Mouse (Mus musculus) G1E (cell line): ENCODE results near the gene Heg1. TPM values are rescaled to one million over a fixed set of nuclear protein-coding genes. Genes with fewer than 3 reads are reported as not detected.

Experiments used
- ATAC-seq: 2 replicates; pipeline ENCODE4 v1.8.0; 2016; ENCODE audit warnings: mild to moderate bottlenecking; ENCODE audit not compliant: insufficient number of reproducible peaks, poor library complexity, low FRiP score, severe bottlenecking; ENCODE audit errors: extremely low read depth
- DNase-seq: peaks from one replicate; pipeline ENCODE4 v3.0.0; 2012; ENCODE audit warnings: low spot score
- H3K27me3 ChIP-seq: 2 replicates; pipeline ENCODE4 v1.6.1; 2012; ENCODE audit warnings: mild to moderate bottlenecking, low read length, inconsistent platforms; ENCODE audit not compliant: insufficient read depth
- H3K36me3 ChIP-seq: replicated peaks from 2 replicates; pipeline ENCODE3; 2012; ENCODE audit warnings: mild to moderate bottlenecking, inconsistent platforms
- H3K4me1 ChIP-seq: 2 replicates; pipeline ENCODE4 v1.6.1; 2012; ENCODE audit warnings: low read depth, low read length, inconsistent platforms, mixed read lengths; ENCODE audit not compliant: insufficient read depth
- H3K4me3 ChIP-seq: 2 replicates; pipeline ENCODE4 v1.5.1; 2012; ENCODE audit warnings: low read depth, mild to moderate bottlenecking, inconsistent platforms, low read length, moderate library complexity, mixed read lengths
- H3K9me3 ChIP-seq: replicated peaks from 2 replicates; pipeline ENCODE4 v1.6.1; 2012; ENCODE audit warnings: inconsistent platforms
- CTCF ChIP-seq: IDR thresholded peaks from 2 replicates; pipeline ENCODE4 v1.5.1; 2012; ENCODE audit warnings: low read depth, low read length, inconsistent platforms, mixed read lengths
- GATA1 ChIP-seq: IDR thresholded peaks from 2 replicates; pipeline ENCODE4 v1.6.1; 2012; ENCODE audit warnings: borderline replicate concordance, low read length, inconsistent platforms, mixed read lengths
- GATA2 ChIP-seq: IDR thresholded peaks from 2 replicates; pipeline ENCODE4 v1.6.1; 2012; ENCODE audit warnings: low read depth, low read length, inconsistent platforms, borderline replicate concordance
- POLR2AphosphoS5 ChIP-seq: IDR thresholded peaks from 2 replicates; pipeline ENCODE4 v1.6.1; 2012; ENCODE audit warnings: low read depth, low read length, inconsistent platforms; ENCODE audit not compliant: insufficient replicate concordance
- TAL1 ChIP-seq: conservative IDR thresholded peaks from 2 replicates; pipeline ENCODE4 v1.6.1; 2012; ENCODE audit warnings: low read depth, low read length, inconsistent platforms, mixed read lengths
- polyA plus RNA-seq: library from polyadenylated mRNA; stranded (reverse); fragments of >175 nt; gene quantifications from 2 replicates; pipeline ENCODE4 v1.2.3, GENCODE M21; 2012
- total RNA-seq, 2 experiments: library from RNA; stranded (forward) in 1 of 2; stranded (reverse) in 1 of 2; fragments of 200-1000 nt in 1 of 2; fragments of >200 nt in 1 of 2; fragmentation: Nextera tagmentation in 1 of 2; gene quantifications; 2 replicates each; pipeline ENCODE4 v1.2.3; 2014 to 2017

Gene Heg1
- total and polyA plus RNA-seq, 3 experiments, result 2.7 to 35.6 (median 5.4) TPM

GRCm38 (mm10) chr16:33786657-33787390 lies 102.7 kb downstream of the Heg1 start:
- no peaks in the 10 kb centered on the region for H3K27me3 ChIP-seq
- H3K4me1 ChIP-seq, result peaks cover 54% of the 10 kb centered on the region
- H3K4me3 ChIP-seq, result peak overlapping the region; percentile 65
- H3K9me3 ChIP-seq, result peaks cover 6% of the 10 kb centered on the region; the same call in 1 of the 2 replicates
- peak; percentile 76 for DNase-seq
- peaks cover 9% of the 10 kb centered on the region for H3K36me3 ChIP-seq
- TF ChIP-seq TAL1, result no peak
- no peak for TF ChIP-seq GATA1
- no peak for TF ChIP-seq CTCF
- no peak for TF ChIP-seq POLR2AphosphoS5
- no peak for TF ChIP-seq GATA2
- ATAC-seq, result peak; percentile 36

GRCm38 (mm10) chr16:33793846-33794791 lies 109.9 kb downstream of the Heg1 start, which contains the start of gene Muc13:
TSS of gene Muc13 (plus strand) at chr16:33794037.
- Histone ChIP-seq H3K36me3 (peaks cover 2% of the 10 kb centered on the region), H3K4me3 (no peak within 1 kb of the TSS), H3K27me3 (no peaks in the 10 kb centered on the region), H3K9me3 (peaks cover 6% of the 10 kb centered on the region; the same call in 1 of the 2 replicates), H3K4me1 (peaks cover 52% of the 10 kb centered on the region)
- DNase-seq (no peak), ATAC-seq (no peak)
- TF ChIP-seq GATA2 (no peak), CTCF (no peak), GATA1 (no peak), POLR2AphosphoS5 (no peak), TAL1 (no peak)

- no peak overlapping the region for H3K4me3 ChIP-seq
- no peaks in the 10 kb centered on the region for H3K27me3 ChIP-seq
- H3K9me3 ChIP-seq, result peaks cover 4% of the 10 kb centered on the region; the same call in 1 of the 2 replicates
- ATAC-seq, result no peak
- no peak for DNase-seq
- TF ChIP-seq TAL1 (no peak), GATA2 (no peak), GATA1 (no peak), CTCF (no peak), POLR2AphosphoS5 (no peak)
- H3K4me1 ChIP-seq, result peaks cover 52% of the 10 kb centered on the region
- H3K36me3 ChIP-seq, result peaks cover 2% of the 10 kb centered on the region
These were observed 110.9 kb downstream of the Heg1 start for GRCm38 (mm10) chr16:33795106-33795505.

GRCm38 (mm10) chr16:33795887-33796286 lies 111.7 kb downstream of the Heg1 start:
- peaks cover 2% of the 10 kb centered on the region for H3K36me3 ChIP-seq
- 0 out of 2 replicates have a peak, but pooled peaks cover 3% of the 10 kb centered on the region for H3K9me3 ChIP-seq
- ATAC-seq (no peak), DNase-seq (no peak)
- H3K4me3 ChIP-seq, result no peak overlapping the region
- TF ChIP-seq GATA2 (no peak), GATA1 (no peak), TAL1 (no peak), POLR2AphosphoS5 (no peak), CTCF (no peak)
- H3K4me1 ChIP-seq, result peaks cover 52% of the 10 kb centered on the region
- H3K27me3 ChIP-seq, result no peaks in the 10 kb centered on the region

GRCm38 (mm10) chr16:33796756-33797155 lies 112.6 kb downstream of the Heg1 start:
- Histone ChIP-seq H3K9me3 (no peaks in the 10 kb centered on the region), H3K27me3 (no peaks in the 10 kb centered on the region), H3K4me1 (peaks cover 53% of the 10 kb centered on the region), H3K4me3 (no peak overlapping the region), H3K36me3 (no peaks in the 10 kb centered on the region)
- DNase-seq (no peak), ATAC-seq (no peak)
- TF ChIP-seq POLR2AphosphoS5 (no peak), GATA2 (no peak), GATA1 (no peak), TAL1 (no peak), CTCF (no peak)

- no peak for ATAC-seq
- DNase-seq, result no peak
- Histone ChIP-seq H3K4me3 (no peak overlapping the region), H3K27me3 (no peaks in the 10 kb centered on the region), H3K36me3 (no peaks in the 10 kb centered on the region), H3K4me1 (peaks cover 46% of the 10 kb centered on the region), H3K9me3 (no peaks in the 10 kb centered on the region)
- TF ChIP-seq CTCF (peak; percentile 45; the same call in 1 of the 2 replicates), GATA1 (no peak)
These were observed 113.7 kb downstream of the Heg1 start for GRCm38 (mm10) chr16:33797860-33798259.
